Mouse (Mus musculus) midbrain, postnatal 0 days (tissue): Measurements from ENCODE around the gene Gm12166. TPM values are rescaled to one million over a fixed set of nuclear protein-coding genes. Genes with fewer than 3 reads are reported as not detected.
A peak's percentile ranks its signal among the peaks of the same experiment; 100 is the strongest.

Experiments
- ATAC-seq: fragments of 200-750 bp; cut with Nextera tagmentation; 2 replicates; pipeline ENCODE4 v1.8.0; 2017; ENCODE audit warnings: moderate number of reproducible peaks, mild to moderate bottlenecking, moderate TSS enrichment, moderate library complexity; ENCODE audit not compliant: low FRiP score
- DNase-seq: peaks from one replicate; pipeline ENCODE4 v3.0.0-alpha.2; 2015; ENCODE audit warnings: low spot score
- H3K27ac ChIP-seq: fragments of 300-500 bp; sonication (generic); 2 replicates; pipeline ENCODE4 v1.5.1; 2014; ENCODE audit warnings: low read depth, mild to moderate bottlenecking, low read length, mixed read lengths
- H3K27me3 ChIP-seq: fragments of 300-500 bp; sonication (generic); 2 replicates; pipeline ENCODE4 v1.6.1; 2014; ENCODE audit warnings: low read length, control low read depth, mixed read lengths; ENCODE audit not compliant: insufficient read depth
- H3K36me3 ChIP-seq: fragments of 300-500 bp; sonication (generic); 2 replicates; pipeline ENCODE4 v1.6.1; 2014; ENCODE audit warnings: low read length, control low read depth, mixed read lengths; ENCODE audit not compliant: insufficient read depth
- H3K4me1 ChIP-seq: fragments of 300-500 bp; sonication (generic); 2 replicates; pipeline ENCODE4 v1.6.1; 2014; ENCODE audit warnings: mild to moderate bottlenecking, control low read depth, antibody characterized with exemption, low read length, mixed read lengths; ENCODE audit not compliant: insufficient read depth
- H3K4me2 ChIP-seq: fragments of 300-500 bp; sonication (generic); 2 replicates; pipeline ENCODE4 v1.6.1; 2014; ENCODE audit warnings: low read depth, mild to moderate bottlenecking, low read length, mixed read lengths; ENCODE audit not compliant: poor library complexity, severe bottlenecking
- H3K4me3 ChIP-seq: fragments of 300-500 bp; sonication (generic); 2 replicates; pipeline ENCODE4 v1.5.1; 2014; ENCODE audit warnings: low read depth, mild to moderate bottlenecking, low read length, moderate library complexity
- H3K9ac ChIP-seq: fragments of 300-500 bp; sonication (generic); replicated peaks from 2 replicates; pipeline ENCODE4 v1.6.1; 2014; ENCODE audit warnings: mild to moderate bottlenecking, low read length, moderate library complexity, mixed read lengths; ENCODE audit not compliant: poor library complexity, severe bottlenecking
- H3K9me3 ChIP-seq: fragments of 300-500 bp; sonication (generic); 2 replicates; pipeline ENCODE4 v1.6.1; 2016; ENCODE audit warnings: low read length, control low read depth
- CTCF ChIP-seq: IDR thresholded peaks from 2 replicates; pipeline ENCODE4 v1.5.1; 2016; ENCODE audit warnings: antibody characterized with exemption, mild to moderate bottlenecking
- WGBS: fragments of 180-500 bp; shearing (Covaris S2); extraction: QIAGEN DNeasy Blood & Tissue Kit; methylation state at CpG from one replicate; pipeline ENCODE4 v1.1.7; 2014; 5-methylcytosine and 5-hydroxymethylcytosine counted together
- polyA plus RNA-seq: library from polyadenylated mRNA; unstranded; fragments of >200 nt; fragmentation: Nextera tagmentation; extraction: Ambion mirVana; gene quantifications from 2 replicates; pipeline ENCODE4 v1.2.1, GENCODE M21; 2015
- total RNA-seq: library from RNA; depleted of rRNA; stranded (reverse); fragments of >200 nt; gene quantifications from 2 replicates; pipeline ENCODE4 v1.2.3, GENCODE M21; 2014

The Gm12166 gene
- total and polyA plus RNA-seq, 2 experiments from 2014 or later: 8.3 to 8.7 TPM

GRCm38 (mm10) chr11:46060651-46061020 lies 8.5 kb upstream of the Gm12166 start:
- H3K9me3 ChIP-seq: no peaks in the 10 kb centered on the region
- H3K4me3 ChIP-seq: no peak overlapping the region
- no peak overlapping the region for H3K27ac ChIP-seq
- 82% methylated on average over 5 of the region's 5 CpGs for WGBS
- H3K4me2 ChIP-seq: no peak overlapping the region
- ATAC-seq (no peak), DNase-seq (no peak)
- 0 out of 2 replicates have a peak, but pooled peaks cover 3% of the 10 kb centered on the region for H3K36me3 ChIP-seq
- H3K4me1 ChIP-seq: no peaks in the 10 kb centered on the region; the same call in 1 of the 2 replicates
- TF ChIP-seq CTCF: no peak
- no peaks in the 10 kb centered on the region; the same call in 1 of the 2 replicates for H3K27me3 ChIP-seq
- no peak overlapping the region for H3K9ac ChIP-seq

DNA sequence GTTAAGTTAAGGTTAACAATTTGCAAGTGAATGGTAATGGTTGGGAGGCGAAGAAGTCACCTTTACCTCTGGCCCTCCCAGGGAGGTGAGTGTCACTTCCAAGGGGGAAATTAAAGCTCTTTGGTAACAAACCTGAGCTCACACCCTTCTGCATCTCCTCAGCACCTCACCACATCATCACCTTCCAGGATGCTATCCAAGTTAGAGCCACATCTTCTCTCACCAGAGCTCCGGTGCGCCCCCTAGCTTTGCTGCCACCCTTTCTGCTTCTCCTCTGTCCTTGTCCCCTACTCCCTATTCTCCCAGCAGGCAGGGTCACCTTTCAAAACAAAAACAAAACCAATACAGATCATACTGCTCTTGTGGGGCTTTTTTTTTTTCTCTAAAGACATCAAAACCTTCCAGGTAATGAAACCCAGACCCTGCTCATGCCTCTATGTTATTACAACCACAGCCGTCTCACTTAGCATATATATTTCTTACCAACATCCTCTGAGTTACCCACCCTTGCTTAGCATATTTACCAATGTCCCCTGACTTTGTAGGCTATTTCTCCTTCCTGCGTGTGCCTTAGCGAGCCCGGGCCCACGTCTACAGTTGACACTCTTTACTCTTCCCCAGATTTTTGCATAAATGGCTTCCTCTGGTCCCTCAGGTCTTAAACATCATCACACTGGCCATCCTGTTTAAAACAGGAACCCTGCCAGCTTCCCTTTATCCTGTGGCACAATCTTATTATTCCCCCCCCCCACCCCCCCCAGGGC lies 7.9 kb upstream of the Gm12166 start:
- TF ChIP-seq CTCF: peak; percentile 20; the same call in 1 of the 2 replicates
- H3K4me3 ChIP-seq: no peak overlapping the region
- no peaks in the 10 kb centered on the region for H3K9me3 ChIP-seq
- ATAC-seq (no peak), DNase-seq (no peak)
- no peak overlapping the region for H3K9ac ChIP-seq
- 84% methylated on average over 8 of the region's 8 CpGs for WGBS
- 0 out of 2 replicates have a peak, but pooled peaks cover 3% of the 10 kb centered on the region for H3K36me3 ChIP-seq
- no peaks in the 10 kb centered on the region; the same call in 1 of the 2 replicates for H3K4me1 ChIP-seq
- no peak overlapping the region for H3K27ac ChIP-seq
- no peaks in the 10 kb centered on the region; the same call in 1 of the 2 replicates for H3K27me3 ChIP-seq
- H3K4me2 ChIP-seq: no peak overlapping the region

GRCm38 (mm10) chr11:46058916-46059315 lies 6.8 kb upstream of the Gm12166 start:
- H3K9me3 ChIP-seq: no peaks in the 10 kb centered on the region
- no peaks in the 10 kb centered on the region for H3K4me1 ChIP-seq
- WGBS: over 99% methylated on average over 4 of the region's 4 CpGs
- TF ChIP-seq CTCF: no peak
- no peak overlapping the region for H3K4me2 ChIP-seq
- 0 out of 2 replicates have a peak, but pooled peaks cover 3% of the 10 kb centered on the region for H3K36me3 ChIP-seq
- no peak overlapping the region for H3K9ac ChIP-seq
- ATAC-seq (no peak), DNase-seq (no peak)
- H3K27ac ChIP-seq: no peak overlapping the region
- H3K4me3 ChIP-seq: no peak overlapping the region
- H3K27me3 ChIP-seq: no peaks in the 10 kb centered on the region; the same call in 1 of the 2 replicates

DNA sequence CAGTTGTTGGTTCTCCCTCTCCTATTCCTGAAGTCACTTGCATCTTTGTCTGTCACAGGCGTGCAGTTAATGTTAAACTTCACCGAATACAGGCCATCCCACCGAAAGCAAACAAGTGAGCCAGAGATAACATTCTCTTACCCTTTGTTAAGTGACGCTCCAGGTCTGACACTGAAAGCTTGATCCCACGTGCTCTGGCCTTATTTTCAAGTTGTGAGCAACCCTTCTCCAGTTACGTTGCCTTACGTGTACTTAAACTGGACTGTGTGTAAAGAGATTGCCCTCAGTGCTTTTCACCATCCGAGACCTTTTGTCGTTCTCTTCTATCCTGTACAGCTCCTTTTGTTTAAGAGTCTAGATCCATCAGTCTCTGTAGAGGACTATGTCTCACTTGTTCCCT lies 5.9 kb upstream of the Gm12166 start:
- no peak for TF ChIP-seq CTCF
- Histone ChIP-seq H3K9me3 (no peaks in the 10 kb centered on the region), H3K27ac (no peak overlapping the region), H3K4me3 (peak overlapping the region; percentile 63; the same call in 1 of the 2 replicates), H3K4me2 (peak overlapping the region; percentile 57), H3K4me1 (no peaks in the 10 kb centered on the region), H3K27me3 (no peaks in the 10 kb centered on the region; the same call in 1 of the 2 replicates), H3K36me3 (0 out of 2 replicates have a peak, but pooled peaks cover 3% of the 10 kb centered on the region), H3K9ac (no peak overlapping the region)
- DNase-seq (no peak), ATAC-seq (no peak)
- 52% methylated on average over 9 of the region's 9 CpGs for WGBS

DNA sequence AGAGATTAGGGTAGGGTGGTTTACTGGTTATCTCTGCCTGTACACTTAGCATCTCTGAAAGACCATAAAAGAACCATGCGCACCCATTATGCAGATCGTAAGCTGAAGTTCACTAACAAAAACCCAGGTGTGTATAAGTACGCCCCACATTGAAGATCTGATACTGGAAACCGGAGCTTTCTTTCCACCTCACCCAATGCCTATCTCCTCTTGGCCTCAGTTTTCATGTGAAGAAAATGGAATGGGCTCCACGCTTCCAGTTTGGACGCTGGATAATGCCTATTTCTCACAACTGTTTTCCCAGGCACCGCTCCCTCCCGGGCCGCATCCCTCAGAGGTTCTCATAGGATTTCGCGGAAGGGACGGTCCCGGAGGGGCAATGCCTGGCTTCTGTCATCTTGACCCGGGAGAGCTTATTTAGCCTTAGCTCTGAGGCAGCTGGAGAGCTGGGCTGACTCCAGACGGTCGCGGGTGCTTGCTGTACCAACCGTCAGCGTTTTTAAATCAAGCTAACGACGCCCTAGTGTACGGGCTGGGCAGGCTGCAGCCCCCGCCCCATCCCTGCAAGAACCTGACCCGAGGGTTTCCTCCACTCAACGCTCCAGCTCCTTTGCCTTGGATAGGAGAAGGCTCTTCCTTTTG lies 4.8 kb upstream of the Gm12166 start:
- 0 out of 2 replicates have a peak, but pooled peaks cover 2% of the 10 kb centered on the region for H3K36me3 ChIP-seq
- H3K9ac ChIP-seq: peak overlapping the region; percentile 86
- no peaks in the 10 kb centered on the region for H3K4me1 ChIP-seq
- peak; percentile 32 for DNase-seq
- H3K4me3 ChIP-seq: peak overlapping the region; percentile 63
- H3K4me2 ChIP-seq: peak overlapping the region; percentile 57
- peak; percentile 11; the same call in 1 of the 2 replicates for ATAC-seq
- no peak for TF ChIP-seq CTCF
- no peaks in the 10 kb centered on the region for H3K9me3 ChIP-seq
- H3K27ac ChIP-seq: peak overlapping the region; percentile 86
- 4% methylated on average over 25 of the region's 25 CpGs for WGBS
- no peaks in the 10 kb centered on the region; the same call in 1 of the 2 replicates for H3K27me3 ChIP-seq
